Comparison of ENCODE assay signal across 9 mouse cellular contexts in genomic region chr7:4793674-4794073, GRCm38 (mm10). TPM values are rescaled to one million over a fixed set of nuclear protein-coding genes. Genes with fewer than 3 reads are reported as not detected.
A peak's percentile ranks its signal among the peaks of the same experiment; 100 is the strongest.
DNase-seq lines count a peak whose midpoint lies in the region; ATAC-seq and TF ChIP-seq lines count a peak whose summit lies in the region.
"Had no signal": no experiment of that assay in that cellular context is flagged by ENCODE, and none has a peak within 500 bp of the region (broad histone marks: within the 10 kb centered on the region; RNA-seq: fewer than 3 reads in every experiment).

No protein-coding gene starts in this region.

- H3K27me3 ChIP-seq in erythroblast, embryonic 14.5 days (ENCODE audit: control insufficient read depth), result no peaks in the 10 kb centered on the region
- H3K27me3 ChIP-seq in thymus, adult 2 months (ENCODE audit: control insufficient read depth, insufficient read depth, low read length), result no peaks in the 10 kb centered on the region; the same call in 1 of the 2 replicates
- H3K27me3 ChIP-seq in liver, embryonic 13.5 days, result no peaks in the 10 kb centered on the region

- H3K27ac ChIP-seq in thymus, adult 2 months (ENCODE audit: control insufficient read depth, insufficient read depth, low read length), result no peak overlapping the region
- peak overlapping the region; percentile 95 for H3K27ac ChIP-seq in liver, embryonic 13.5 days

- TF ChIP-seq CTCF in thymus, adult 2 months (IDR thresholded peaks at IDR 0.05; ENCODE audit: borderline replicate concordance, control insufficient read depth, extremely low read depth, insufficient read depth, low read length, poor library complexity), result no peak

- no peak for TF ChIP-seq POLR2A in thymus, adult 2 months (IDR thresholded peaks at IDR 0.05; ENCODE audit: control insufficient read depth, extremely low read depth, insufficient read depth, low read length, poor library complexity)

- H3K4me3 ChIP-seq in erythroblast, embryonic 14.5 days (replicated peaks), result peak overlapping the region; percentile 74
- peak overlapping the region; percentile 94 for H3K4me3 ChIP-seq in thymus, adult 2 months (ENCODE audit: control insufficient read depth, insufficient read depth, low read length)
- peak overlapping the region; percentile 92 for H3K4me3 ChIP-seq in liver, embryonic 13.5 days (replicated peaks)

- H3K36me3 ChIP-seq in erythroblast, embryonic 14.5 days (ENCODE audit: control insufficient read depth), result peaks cover 54% of the 10 kb centered on the region
- H3K36me3 ChIP-seq in thymus, adult 2 months (ENCODE audit: control insufficient read depth, insufficient read depth, low read length), result peaks cover 43% of the 10 kb centered on the region
- H3K36me3 ChIP-seq in liver, embryonic 13.5 days, result peaks cover 47% of the 10 kb centered on the region

- ATAC-seq in erythroblast, adult 5-6 weeks (replicated peaks; ENCODE audit: low FRiP score, poor library complexity, severe bottlenecking), result no peak
- ATAC-seq in liver, embryonic 13.5 days (ENCODE audit: low read depth), result no peak
- ATAC-seq in inflammation-experienced regulatory T-cells, adult 6 months, result no peak

- WGBS in thymus, adult 2 months, result 47% methylated on average over 4 of the region's 4 CpGs
- WGBS in liver, embryonic 13.5 days (ENCODE audit: insufficient replicate concordance), result 23% methylated on average over 4 of the region's 4 CpGs

- peak overlapping the region; percentile 96 for H3K9ac ChIP-seq in liver, embryonic 13.5 days

- no peak for DNase-seq in thymus, adult 2 months
- DNase-seq in thymus, postnatal 14 days, result no peak
- DNase-seq in liver, embryonic 13.5 days, result no peak
- DNase-seq in frontal cortex, postnatal 36 days (ENCODE audit: low spot score in 2 of 2), result no peak
- DNase-seq in right cerebral cortex, postnatal 14 days, result no peak
- DNase-seq: cerebellum, postnatal 10 days had no signal

- peak overlapping the region; percentile 82 for H3K4me2 ChIP-seq in liver, embryonic 13.5 days

- no peaks in the 10 kb centered on the region for H3K9me3 ChIP-seq in erythroblast, embryonic 14.5 days (ENCODE audit: control insufficient read depth, low read length)
- no peaks in the 10 kb centered on the region for H3K9me3 ChIP-seq in liver, embryonic 13.5 days (replicated peaks)

- peaks cover 56% of the 10 kb centered on the region for H3K4me1 ChIP-seq in erythroblast, embryonic 14.5 days (ENCODE audit: control insufficient read depth)
- H3K4me1 ChIP-seq in thymus, adult 2 months (replicated peaks; ENCODE audit: control insufficient read depth, insufficient read depth, low read length), result peaks cover 19% of the 10 kb centered on the region
- H3K4me1 ChIP-seq in liver, embryonic 13.5 days (replicated peaks), result peaks cover 49% of the 10 kb centered on the region

RNA-seq across cellular contexts. Expression of gene Rpl28, which starts 1.0 kb away (rescaled TPM):
- polyA plus RNA-seq in erythroblast, embryonic 14.5 days (2012), result 1,289 and 1,793 TPM in 2 replicates
- 304 and 336 TPM in 2 replicates for total RNA-seq in erythroblast, adult 5-6 weeks (2015; ENCODE audit: low replicate concordance)
- 65.4 and 203 TPM in 2 replicates for total RNA-seq in erythroblast, adult 5-6 weeks (2017; ENCODE audit: low replicate concordance)
- 367 and 512 TPM in 2 replicates for polyA plus RNA-seq in thymus, adult 2 months (2012; rRNA removed)
- 242 and 279 TPM in 2 replicates for polyA plus RNA-seq in liver, embryonic 13.5 days (2015; fragmentation: Nextera tagmentation; extraction: Ambion mirVana)
- polyA plus RNA-seq in inflammation-experienced regulatory T-cells, adult 6 months (2017; shearing (Covaris generic)), result 100 to 1,000 TPM; 324 to 638 (median 419) TPM

RNA-seq across cellular contexts. Expression of gene Tmem238, which starts 4.2 kb away (rescaled TPM):
- 6.1 and 6.2 TPM in 2 replicates for polyA plus RNA-seq in erythroblast, embryonic 14.5 days (2012)
- total RNA-seq in erythroblast, adult 5-6 weeks (2015; ENCODE audit: low replicate concordance), result 4.0 and 7.5 TPM in 2 replicates
- total RNA-seq in erythroblast, adult 5-6 weeks (2017; ENCODE audit: low replicate concordance), result 0.17 and 1.1 TPM in 2 replicates
- polyA plus RNA-seq in thymus, adult 2 months (2012; rRNA removed), result 18.1 and 23.5 TPM in 2 replicates
- polyA plus RNA-seq in liver, embryonic 13.5 days (2015; fragmentation: Nextera tagmentation; extraction: Ambion mirVana), result 13.7 and 14.6 TPM in 2 replicates
- under 1 TPM in 1 of 3 experiments, not detected in 2; 0.90 TPM for polyA plus RNA-seq in inflammation-experienced regulatory T-cells, adult 6 months (2017; shearing (Covaris generic))

RNA-seq across cellular contexts. Expression of gene Tmem190, which starts 10.9 kb away (rescaled TPM):
- not detected in 2 replicates for polyA plus RNA-seq in erythroblast, embryonic 14.5 days (2012)
- not detected in 2 replicates for total RNA-seq in erythroblast, adult 5-6 weeks (2015; ENCODE audit: low replicate concordance)
- total RNA-seq in erythroblast, adult 5-6 weeks (2017; ENCODE audit: low replicate concordance), result not detected in 2 replicates
- not detected in 2 replicates for polyA plus RNA-seq in thymus, adult 2 months (2012; rRNA removed)
- 0.44 TPM in 1 of 2 replicates, not detected in the other for polyA plus RNA-seq in liver, embryonic 13.5 days (2015; fragmentation: Nextera tagmentation; extraction: Ambion mirVana)
- not detected for polyA plus RNA-seq in inflammation-experienced regulatory T-cells, adult 6 months (2017; shearing (Covaris generic))

RNA-seq across cellular contexts. Expression of gene Il11, which starts 11.0 kb away (rescaled TPM):
- not detected in 2 replicates for polyA plus RNA-seq in erythroblast, embryonic 14.5 days (2012)
- total RNA-seq in erythroblast, adult 5-6 weeks (2015; ENCODE audit: low replicate concordance), result not detected in 2 replicates
- total RNA-seq in erythroblast, adult 5-6 weeks (2017; ENCODE audit: low replicate concordance), result not detected in 2 replicates
- polyA plus RNA-seq in thymus, adult 2 months (2012; rRNA removed), result 0.13 and 0.32 TPM in 2 replicates
- 0.05 TPM in 1 of 2 replicates, not detected in the other for polyA plus RNA-seq in liver, embryonic 13.5 days (2015; fragmentation: Nextera tagmentation; extraction: Ambion mirVana)
- not detected for polyA plus RNA-seq in inflammation-experienced regulatory T-cells, adult 6 months (2017; shearing (Covaris generic))

RNA-seq across cellular contexts. Expression of gene Ube2s, which starts 18.7 kb away (rescaled TPM):
- polyA plus RNA-seq in erythroblast, embryonic 14.5 days (2012), result 142 and 163 TPM in 2 replicates
- 167 and 232 TPM in 2 replicates for total RNA-seq in erythroblast, adult 5-6 weeks (2015; ENCODE audit: low replicate concordance)
- 97.4 and 134 TPM in 2 replicates for total RNA-seq in erythroblast, adult 5-6 weeks (2017; ENCODE audit: low replicate concordance)
- 970 and 1,071 TPM in 2 replicates for polyA plus RNA-seq in thymus, adult 2 months (2012; rRNA removed)
- polyA plus RNA-seq in liver, embryonic 13.5 days (2015; fragmentation: Nextera tagmentation; extraction: Ambion mirVana), result 282 and 292 TPM in 2 replicates
- polyA plus RNA-seq in inflammation-experienced regulatory T-cells, adult 6 months (2017; shearing (Covaris generic)), result 10 to 100 TPM; 13.2 to 64.5 (median 31.1) TPM
